Mouse (Mus musculus) MEL (cell line): ENCODE data around the gene Ms4a7. TPM values are rescaled to one million over a fixed set of nuclear protein-coding genes. Genes with fewer than 3 reads are reported as not detected.

Source experiments
- DNase-seq: peaks from one replicate; pipeline ENCODE4 v3.0.0; 2011; ENCODE audit warnings: low read depth, low spot score
- H3K27ac ChIP-seq: 2 replicates; pipeline ENCODE4 v1.5.1; 2012; ENCODE audit warnings: low read depth, mild to moderate bottlenecking, control low read depth, low read length, moderate library complexity; ENCODE audit not compliant: control insufficient read depth
- H3K27me3 ChIP-seq, 2 experiments: fragments of 150-350 bp in 1 of 2; sonication (generic) in 1 of 2; 2 replicates each; pipeline ENCODE4 v1.6.1; 2012; ENCODE audit warnings: low read length in 2 of 2, mild to moderate bottlenecking in 2 of 2, improper control_type of control experiment in 1 of 2, moderate library complexity in 1 of 2; ENCODE audit not compliant: insufficient read depth in 2 of 2, control insufficient read depth in 1 of 2
- H3K36me3 ChIP-seq, 2 experiments: 2 replicates each; pipeline ENCODE4 v1.6.1; 2012 to 2014; ENCODE audit warnings: low read length in 2 of 2, improper control_type of control experiment in 1 of 2, inconsistent platforms in 1 of 2, mild to moderate bottlenecking in 1 of 2; ENCODE audit not compliant: insufficient read depth in 2 of 2, control insufficient read depth in 1 of 2
- H3K4me1 ChIP-seq, 2 experiments: fragments of 150-350 bp in 1 of 2; sonication (generic) in 1 of 2; 2 replicates each; pipeline ENCODE4 v1.6.1; 2012; ENCODE audit warnings: low read length in 2 of 2, improper control_type of control experiment in 1 of 2, mild to moderate bottlenecking in 1 of 2; ENCODE audit not compliant: insufficient read depth in 2 of 2, control insufficient read depth in 1 of 2
- H3K4me3 ChIP-seq, 2 experiments: fragments of 150-350 bp in 1 of 2; sonication (generic) in 1 of 2; 2 replicates each; pipeline ENCODE4 v1.5.1; 2012; ENCODE audit warnings: low read depth in 2 of 2, low read length in 2 of 2, mild to moderate bottlenecking in 2 of 2, moderate library complexity in 2 of 2, control low read depth in 1 of 2, improper control_type of control experiment in 1 of 2; ENCODE audit not compliant: control insufficient read depth in 1 of 2, insufficient read depth in 1 of 2
- H3K79me2 ChIP-seq: 2 replicates; pipeline ENCODE4 v1.6.1; 2012; ENCODE audit warnings: mild to moderate bottlenecking, low read length, moderate library complexity; ENCODE audit not compliant: control insufficient read depth, poor library complexity, insufficient read depth
- H3K9ac ChIP-seq: 2 replicates; pipeline ENCODE4 v1.6.1; 2012; ENCODE audit warnings: low read depth, mild to moderate bottlenecking, control low read depth, low read length, moderate library complexity; ENCODE audit not compliant: control insufficient read depth, poor library complexity, severe bottlenecking
- H3K9me3 ChIP-seq: fragments of 150-350 bp; sonication (generic); replicated peaks from 2 replicates; pipeline ENCODE4 v1.6.1; 2012; ENCODE audit warnings: mild to moderate bottlenecking, low read length, improper control_type of control experiment, moderate library complexity; ENCODE audit not compliant: insufficient read depth
- CHD2 ChIP-seq: IDR thresholded peaks from 2 replicates; pipeline ENCODE4 v1.6.1; 2011; ENCODE audit warnings: low read length, improper control_type of control experiment
- E2F4 ChIP-seq: IDR thresholded peaks from 2 replicates; pipeline ENCODE4 v1.6.1; 2011; ENCODE audit warnings: low read depth, low read length, improper control_type of control experiment, borderline replicate concordance
- ELF1 ChIP-seq: IDR thresholded peaks from 2 replicates; pipeline ENCODE4 v1.6.1; 2014; ENCODE audit warnings: low read depth, mild to moderate bottlenecking, inconsistent platforms, low read length, improper control_type of control experiment, moderate library complexity
- ETS1 ChIP-seq: IDR thresholded peaks from 2 replicates; pipeline ENCODE4 v1.6.1; 2012; ENCODE audit warnings: low read depth, mild to moderate bottlenecking, inconsistent platforms, low read length, improper control_type of control experiment, moderate library complexity
- GATA1 ChIP-seq: IDR thresholded peaks from 2 replicates; pipeline ENCODE4 v1.6.1; 2011; ENCODE audit warnings: low read depth, low read length, improper control_type of control experiment
- KAT2A ChIP-seq: conservative IDR thresholded peaks from 2 replicates; pipeline ENCODE4 v1.6.1; 2012; ENCODE audit warnings: low read depth, low read length, improper control_type of control experiment, inconsistent platforms
- MAX ChIP-seq: IDR thresholded peaks from 2 replicates; pipeline ENCODE4 v1.6.1; 2011; ENCODE audit warnings: low read length, improper control_type of control experiment
- MEF2A ChIP-seq: IDR thresholded peaks from 2 replicates; pipeline ENCODE4 v1.6.1; 2014; ENCODE audit warnings: low read depth, mild to moderate bottlenecking, inconsistent platforms, low read length, improper control_type of control experiment; ENCODE audit not compliant: poor library complexity, insufficient replicate concordance, severe bottlenecking; ENCODE audit errors: extremely low read depth
- MYB ChIP-seq: IDR thresholded peaks from 2 replicates; pipeline ENCODE4 v1.6.1; 2011; ENCODE audit warnings: mild to moderate bottlenecking, low read depth, low read length, improper control_type of control experiment
- NELFE ChIP-seq: IDR thresholded peaks from 2 replicates; pipeline ENCODE4 v1.6.1; 2011; ENCODE audit warnings: low read depth, low read length, improper control_type of control experiment
- POLR2AphosphoS5 ChIP-seq: IDR thresholded peaks from 2 replicates; pipeline ENCODE4 v1.6.1; 2012; ENCODE audit warnings: low read depth, borderline replicate concordance, mild to moderate bottlenecking, inconsistent platforms, low read length, moderate library complexity, mixed read lengths
- RAD21 ChIP-seq: IDR thresholded peaks from 2 replicates; pipeline ENCODE4 v1.6.1; 2011; ENCODE audit warnings: mild to moderate bottlenecking, low read depth, low read length, improper control_type of control experiment
- SMC3 ChIP-seq: IDR thresholded peaks from 2 replicates; pipeline ENCODE4 v1.6.1; 2011; ENCODE audit warnings: low read depth, low read length, improper control_type of control experiment
- TAL1 ChIP-seq: IDR thresholded peaks from 2 replicates; pipeline ENCODE4 v1.6.1; 2012; ENCODE audit warnings: mild to moderate bottlenecking, inconsistent platforms, low read length, moderate library complexity, mixed read lengths
- TBP ChIP-seq: IDR thresholded peaks from 2 replicates; pipeline ENCODE4 v1.8.0; 2011; ENCODE audit warnings: low read depth, low read length, improper control_type of control experiment
- TCF12 ChIP-seq: IDR thresholded peaks from 2 replicates; pipeline ENCODE4 v1.6.1; 2014; ENCODE audit warnings: low read depth, mild to moderate bottlenecking, inconsistent platforms, low read length, improper control_type of control experiment, moderate library complexity
- USF1 ChIP-seq: IDR thresholded peaks from 2 replicates; pipeline ENCODE4 v1.6.1; 2014; ENCODE audit warnings: low read depth, mild to moderate bottlenecking, inconsistent platforms, low read length, improper control_type of control experiment, moderate library complexity
- ZC3H11A ChIP-seq: IDR thresholded peaks from 2 replicates; pipeline ENCODE4 v1.6.1; 2012; ENCODE audit warnings: low read depth, mild to moderate bottlenecking, inconsistent platforms, low read length, improper control_type of control experiment
- ZKSCAN1 ChIP-seq: IDR thresholded peaks from 2 replicates; pipeline ENCODE4 v1.6.1; 2012; ENCODE audit warnings: low read depth, mild to moderate bottlenecking, inconsistent platforms, low read length, improper control_type of control experiment, moderate library complexity
- ZNF384 ChIP-seq: IDR thresholded peaks from 2 replicates; pipeline ENCODE4 v1.6.1; 2012; ENCODE audit warnings: low read depth, mild to moderate bottlenecking, inconsistent platforms, low read length, improper control_type of control experiment
- polyA plus RNA-seq, 2 experiments: library from polyadenylated mRNA; stranded (reverse) in 1 of 2; unstranded in 1 of 2; fragments of >175 nt in 1 of 2; fragments of >200 nt in 1 of 2; gene quantifications; 2 replicates each; pipeline versions ENCODE4 v1.2.1 to v1.2.4; 2012; ENCODE audit warnings: low replicate concordance in 2 of 2, low read depth in 1 of 2; ENCODE audit not compliant: insufficient read length in 2 of 2, insufficient read depth in 1 of 2, missing spikeins in 1 of 2
- total RNA-seq: library from RNA; depleted of rRNA; stranded (reverse); fragments of 300-350 nt; gene quantifications from 2 replicates; pipeline ENCODE4 v1.2.3, GENCODE M21; 2012

Gene Ms4a7
- total and polyA plus RNA-seq, 3 experiments = not detected

DNA sequence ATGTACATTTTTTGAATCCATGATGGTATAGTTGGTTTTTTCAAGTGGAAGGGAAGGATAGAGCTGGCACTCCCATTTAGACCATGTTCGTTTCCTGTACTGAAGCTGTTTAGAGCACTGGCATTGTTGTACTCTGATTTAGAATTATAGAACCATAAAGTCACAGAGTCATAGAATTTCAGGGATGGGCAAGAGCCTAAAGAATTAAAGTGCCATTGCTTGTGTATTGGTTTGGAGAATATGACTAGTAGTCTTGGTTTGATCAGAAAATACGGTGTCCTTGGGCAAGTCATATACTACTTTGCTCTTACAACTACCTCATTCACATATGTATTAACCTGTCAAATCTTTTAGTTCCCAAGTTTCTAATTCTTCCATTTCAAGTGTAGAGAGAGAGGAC is 52.2 kb downstream of the Ms4a7 start, which contains the start of gene Ms4a5:
TSS of gene Ms4a5 (minus strand) at position 101 of the 400 bp plus-strand sequence.
- TF ChIP-seq TBP (no peak), RAD21 (no peak), TCF12 (no peak), MAX (no peak), MYB (no peak)
- Histone ChIP-seq H3K9me3 (no peaks in the 10 kb centered on the region), H3K79me2 (no peaks in the 10 kb centered on the region), H3K27ac (no peak within 1 kb of the TSS), H3K9ac (no peak within 1 kb of the TSS), H3K36me3 (no peaks in the 10 kb centered on the region), H3K4me3 (no peak within 1 kb of the TSS), H3K4me1 (no peaks in the 10 kb centered on the region), H3K27me3 (no peaks in the 10 kb centered on the region)
- no peak for DNase-seq

GRCm38 (mm10) chr19:11280223-11280622 is 55.7 kb downstream of the Ms4a7 start:
- H3K4me3 ChIP-seq = no peak overlapping the region
- DNase-seq = no peak
- no peaks in the 10 kb centered on the region for H3K36me3 ChIP-seq
- H3K27me3 ChIP-seq = no peaks in the 10 kb centered on the region
- no peaks in the 10 kb centered on the region for H3K79me2 ChIP-seq
- TF ChIP-seq ETS1 (no peak), TBP (no peak), NELFE (no peak), E2F4 (no peak), POLR2AphosphoS5 (no peak), ZKSCAN1 (no peak), CHD2 (no peak), TAL1 (no peak), TCF12 (no peak), USF1 (no peak), KAT2A (no peak), ZC3H11A (no peak), GATA1 (no peak), ZNF384 (no peak), ELF1 (no peak), MEF2A (no peak), SMC3 (no peak)
- no peak overlapping the region for H3K27ac ChIP-seq
- H3K9ac ChIP-seq = no peak overlapping the region
- H3K9me3 ChIP-seq = no peaks in the 10 kb centered on the region
- no peaks in the 10 kb centered on the region for H3K4me1 ChIP-seq
